Mouse (Mus musculus) lung, postnatal 25 days (tissue): ENCODE results near the gene Mob3a.

ENCODE experiments used
- DNase-seq: peaks from one replicate; pipeline ENCODE4 v3.0.0; 2022; ENCODE audit warnings: low spot score

Mob3a gene

DNA sequence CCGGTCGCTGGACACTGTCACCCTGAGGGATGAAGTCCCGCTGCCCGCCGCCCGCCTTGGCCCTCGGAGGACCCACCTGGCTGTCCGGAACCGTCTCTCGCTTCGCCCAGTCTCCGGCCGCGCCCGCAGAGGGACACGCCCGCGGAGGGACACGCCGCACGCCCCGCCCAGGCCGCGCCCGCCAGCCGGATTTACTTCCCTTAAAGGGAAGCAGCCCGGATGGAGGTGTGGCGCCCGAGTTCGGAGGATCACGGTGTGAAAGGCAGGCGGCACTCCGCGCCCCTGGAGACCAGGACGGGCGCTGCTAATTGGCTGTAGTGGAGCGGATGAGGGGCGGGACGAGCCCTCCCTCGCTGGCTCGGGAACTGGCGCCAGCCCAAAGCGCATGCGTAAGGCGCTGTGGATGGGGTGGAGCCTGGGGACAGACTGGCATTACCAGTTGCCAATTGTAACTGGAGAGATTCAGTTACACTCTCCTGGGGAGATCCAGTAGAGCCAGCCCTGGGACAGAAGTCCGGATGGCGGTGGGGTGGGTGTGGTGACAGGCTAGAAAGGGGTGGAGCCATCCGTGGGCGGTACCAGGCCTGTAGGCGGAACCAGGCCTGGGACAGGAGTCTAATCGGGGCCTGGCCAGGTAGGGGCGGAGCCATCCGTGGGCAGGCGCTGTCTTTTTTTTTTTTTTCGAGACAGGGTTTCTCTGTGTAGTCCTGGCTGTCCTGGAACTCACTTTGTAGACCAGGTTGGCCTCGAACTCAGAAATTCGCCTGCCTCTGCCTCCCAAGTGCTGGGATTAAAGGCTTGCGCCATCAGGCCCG is at the start of gene Mob3a, which contains the start of gene Izumo4:
Gene Mob3a (minus strand): TSS at position 257 of the 815 bp plus-strand sequence.
Gene Izumo4 (plus strand): TSS at position 464 of the 815 bp plus-strand sequence.
- DNase-seq, result peak; percentile 100

DNA sequence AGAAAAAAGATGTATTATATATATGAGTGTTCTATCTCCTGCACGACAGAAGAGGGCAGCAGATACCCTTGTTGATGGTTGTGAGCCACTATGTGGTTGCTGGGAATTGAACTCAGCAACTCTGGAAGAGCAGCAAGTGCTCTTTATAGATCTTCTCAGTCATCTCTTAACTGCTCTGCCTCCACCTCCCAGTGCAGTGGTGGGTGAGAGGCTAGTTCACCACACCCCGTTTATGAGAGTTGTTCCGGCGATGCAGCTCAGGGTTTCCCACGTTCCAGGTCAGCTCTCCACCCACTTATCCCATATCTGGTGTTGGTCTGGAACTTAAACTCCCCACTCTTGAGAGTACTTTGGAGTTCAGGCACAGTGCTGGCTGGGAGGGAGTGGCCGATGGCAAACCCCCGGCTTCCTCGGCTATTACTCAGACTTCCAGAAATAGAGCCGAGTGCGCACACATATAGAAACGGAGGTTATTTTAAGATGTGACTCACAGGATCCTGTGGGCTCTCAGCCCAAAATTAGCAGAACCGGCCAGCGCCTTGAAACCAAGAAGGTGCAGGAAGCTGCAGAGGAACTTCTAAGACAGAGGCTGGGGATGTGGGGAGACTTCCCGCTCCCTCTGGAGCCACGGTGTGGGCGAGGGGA is 49.5 kb upstream of the Mob3a start:
- DNase-seq, result peak; percentile 84

DNA sequence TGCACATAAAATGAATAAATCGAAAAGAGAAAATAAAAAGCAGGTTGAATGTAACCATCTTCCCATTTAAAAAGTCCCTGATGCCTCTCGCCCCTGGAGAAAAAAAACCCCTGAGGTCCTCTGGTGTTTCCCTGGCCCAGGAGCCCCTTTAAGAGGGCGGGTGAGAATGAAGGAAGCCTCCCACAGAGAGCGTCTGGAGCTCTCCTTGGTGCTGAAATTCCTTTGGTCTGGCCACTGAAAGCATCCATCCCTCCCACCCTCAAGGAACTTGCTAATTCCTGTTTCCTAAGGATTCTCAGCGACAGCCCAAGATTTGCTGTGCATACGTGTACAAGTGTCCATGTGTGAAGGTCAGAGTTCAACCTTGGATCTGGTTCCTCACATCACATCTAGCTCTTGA is 46.8 kb upstream of the Mob3a start:
- peak; percentile 51 for DNase-seq

DNA sequence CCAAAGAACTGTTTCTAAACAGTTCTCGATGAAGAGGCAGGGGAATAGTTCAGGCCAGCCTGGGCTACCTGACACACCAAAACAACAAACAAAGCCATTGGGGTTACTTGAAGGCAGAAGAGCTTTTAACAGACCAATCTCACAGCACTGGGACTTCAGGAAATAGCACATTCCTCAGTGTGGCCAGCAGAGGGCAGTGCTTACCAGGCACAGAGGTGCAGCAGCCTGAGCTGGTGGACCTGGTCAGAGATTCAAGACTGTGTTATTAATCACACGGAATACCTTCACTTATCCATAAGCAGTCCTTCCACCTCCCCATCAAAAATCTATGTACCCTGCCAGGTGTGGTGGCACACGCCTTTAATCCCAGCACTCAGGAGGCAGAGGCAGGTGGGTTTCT is 45.6 kb upstream of the Mob3a start:
- DNase-seq, result peak; percentile 82

DNA sequence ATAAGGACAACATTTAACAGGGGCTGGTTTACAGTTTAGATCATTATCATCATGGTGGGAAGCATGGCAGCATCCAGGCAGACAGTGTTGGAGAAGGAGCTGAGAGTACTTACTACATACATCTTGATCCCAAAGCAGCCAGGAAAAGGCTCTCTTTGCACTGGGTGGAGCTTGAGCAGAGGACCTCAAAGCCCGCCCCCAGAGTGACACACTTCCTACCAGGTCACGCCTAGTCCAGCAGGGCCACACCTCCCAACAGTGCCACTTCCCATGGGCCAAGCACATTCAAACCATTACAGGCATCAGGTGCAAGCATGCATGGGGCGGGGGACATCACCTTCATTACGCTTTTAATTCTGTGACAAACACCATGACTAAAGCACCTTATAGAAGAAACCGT is 42.5 kb upstream of the Mob3a start:
- peak; percentile 80 for DNase-seq

DNA sequence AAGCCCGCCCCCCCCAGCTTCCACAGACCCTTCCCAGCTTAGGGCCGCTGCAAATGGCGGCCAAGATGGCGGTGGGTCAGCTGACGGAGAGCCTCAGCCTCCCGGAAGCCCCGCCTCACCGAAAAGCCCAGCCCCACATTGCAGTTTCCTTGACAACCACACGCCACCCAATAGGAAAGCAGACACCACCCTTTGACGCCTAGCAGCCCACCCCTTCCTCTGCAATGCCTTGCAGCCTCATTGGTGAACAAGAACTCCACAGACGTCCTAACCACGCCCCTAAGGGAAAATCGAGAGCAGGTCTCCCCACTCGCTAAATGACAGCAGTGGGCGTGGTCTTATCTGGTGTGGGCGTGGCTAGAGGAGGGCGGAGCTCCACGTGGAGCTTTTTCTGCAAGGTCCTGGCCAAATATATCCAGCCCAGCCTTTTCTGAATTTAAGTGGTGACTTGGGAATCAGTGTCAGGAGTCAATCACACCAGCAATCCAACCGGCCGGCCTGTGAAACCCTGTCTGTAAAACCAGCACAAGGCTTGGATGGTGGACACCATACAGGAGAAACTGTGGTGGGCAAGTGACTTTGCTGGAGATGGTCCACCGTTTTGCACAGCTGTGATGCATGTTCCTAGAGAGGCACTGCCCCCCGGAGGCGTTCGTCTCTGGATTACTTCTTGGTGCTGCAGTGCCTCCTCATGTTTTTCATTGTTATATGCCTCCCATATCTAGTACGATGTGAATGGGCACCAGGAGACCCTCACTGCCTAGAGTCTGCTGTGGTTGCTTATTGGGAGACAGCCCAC is 40.6 kb upstream of the Mob3a start, which contains the start of gene Ap3d1:
Gene Ap3d1 (minus strand): TSS at position 85 of the 799 bp plus-strand sequence.
- DNase-seq, result peak; percentile 100

DNA sequence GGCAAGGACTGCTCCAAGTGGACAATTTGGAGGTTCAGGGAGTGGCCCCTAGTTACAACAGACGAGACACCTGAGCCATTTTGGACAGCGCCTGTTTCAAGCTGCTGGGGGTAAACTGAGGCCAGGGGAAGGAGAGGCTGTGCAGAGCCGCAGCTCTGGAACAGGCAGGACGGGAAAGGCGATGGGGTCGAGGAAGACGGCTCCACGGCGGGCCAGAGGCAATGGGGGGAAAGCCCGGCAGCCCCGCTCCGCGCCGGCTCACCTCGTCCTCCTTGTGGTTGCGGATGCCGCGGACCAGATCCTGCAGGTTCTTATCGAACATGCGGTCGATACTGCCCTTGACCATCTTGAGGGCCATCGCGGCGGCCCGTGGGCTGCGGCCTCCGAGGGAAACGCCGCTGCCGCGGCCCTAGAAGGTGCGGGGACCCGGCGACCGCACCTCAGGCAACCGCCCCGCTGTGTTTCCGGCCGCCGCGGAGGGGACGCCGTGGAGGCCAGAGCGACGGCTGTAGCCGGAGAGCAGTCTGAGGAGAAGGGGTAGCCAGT is 39.9 kb upstream of the Mob3a start:
- DNase-seq, result no peak

DNA sequence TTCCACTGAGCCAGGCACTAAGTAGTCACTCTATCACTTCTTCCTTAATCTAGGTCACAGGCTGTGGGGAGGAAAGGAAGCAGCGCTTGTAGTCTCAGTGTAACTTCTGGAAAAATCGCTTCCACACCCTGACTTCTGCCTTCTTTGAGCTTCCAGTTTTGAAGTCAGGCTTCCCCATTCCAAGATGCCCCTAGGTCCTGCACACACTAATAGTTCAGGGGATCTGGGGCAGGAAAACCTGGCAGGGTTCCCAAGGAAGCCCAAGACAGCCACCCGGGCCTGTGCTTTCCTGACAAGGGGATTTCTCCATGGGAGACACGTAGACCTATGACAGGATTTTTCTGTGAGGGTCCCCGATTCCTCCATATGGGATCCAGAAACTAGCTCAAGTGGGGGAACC is 39.4 kb upstream of the Mob3a start:
- peak; percentile 21 for DNase-seq

DNA sequence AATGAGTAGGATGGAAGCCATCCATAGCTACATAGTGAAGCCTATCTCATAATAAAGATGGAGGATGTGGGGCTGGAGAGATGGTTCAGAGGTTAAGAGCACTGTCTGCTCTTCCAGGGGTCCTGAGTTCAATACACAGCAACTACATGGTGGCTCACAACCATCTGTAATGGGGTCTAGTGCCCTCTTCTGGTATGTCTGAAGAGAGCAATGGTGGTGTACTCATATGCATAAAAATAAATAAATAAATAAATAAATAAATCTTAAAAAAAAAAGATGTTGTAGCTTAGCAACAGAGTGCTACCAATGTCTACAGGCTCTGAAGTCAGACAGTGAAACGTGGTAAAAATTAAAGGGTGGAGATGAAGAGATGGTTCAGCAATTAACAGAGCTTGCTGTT is 36.9 kb upstream of the Mob3a start:
- DNase-seq, result no peak

DNA sequence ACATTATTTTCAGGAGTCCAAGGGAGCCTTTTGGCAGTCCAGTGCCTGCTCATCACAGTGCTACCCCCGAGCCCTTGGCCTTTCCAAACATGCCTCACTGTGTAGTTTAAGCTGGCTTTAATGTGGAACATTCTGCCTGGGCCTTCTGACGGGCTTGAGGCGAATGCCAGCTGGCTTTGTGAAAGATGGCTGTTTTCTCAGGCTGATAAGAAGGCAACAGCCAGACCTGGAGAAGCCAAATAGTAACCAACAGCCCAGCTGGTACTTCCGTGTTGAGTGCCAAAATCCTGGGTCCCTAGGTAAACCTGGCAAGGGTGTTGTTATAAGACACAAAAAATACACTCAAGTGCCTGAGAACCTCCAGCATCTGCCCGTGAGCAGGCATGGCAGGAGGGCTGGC is 35.0 kb upstream of the Mob3a start:
- DNase-seq, result no peak

DNA sequence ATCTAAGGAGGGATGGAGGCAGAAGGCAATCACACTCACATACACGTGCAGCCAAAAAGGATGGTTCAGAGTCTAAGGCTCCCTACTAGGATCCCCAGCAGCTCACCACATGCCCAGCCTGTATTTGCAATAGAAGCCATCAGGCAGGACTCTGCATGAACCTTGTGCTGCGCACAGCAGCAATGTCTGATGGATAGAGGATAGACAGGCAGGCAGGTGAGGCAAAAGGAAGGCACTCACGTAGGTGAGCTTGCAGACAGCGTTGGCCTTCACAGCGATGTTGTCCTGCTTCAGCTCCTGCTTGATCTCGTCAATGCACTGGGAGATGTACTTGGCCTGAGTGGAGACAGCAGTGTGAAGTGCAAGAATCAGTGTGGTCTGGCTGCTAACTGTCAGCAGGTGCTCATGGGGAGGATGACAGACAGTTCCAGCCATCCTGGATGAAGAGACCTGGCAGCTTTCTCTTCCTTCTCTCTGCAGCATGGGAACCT is 30.9 kb upstream of the Mob3a start:
- no peak for DNase-seq

DNA sequence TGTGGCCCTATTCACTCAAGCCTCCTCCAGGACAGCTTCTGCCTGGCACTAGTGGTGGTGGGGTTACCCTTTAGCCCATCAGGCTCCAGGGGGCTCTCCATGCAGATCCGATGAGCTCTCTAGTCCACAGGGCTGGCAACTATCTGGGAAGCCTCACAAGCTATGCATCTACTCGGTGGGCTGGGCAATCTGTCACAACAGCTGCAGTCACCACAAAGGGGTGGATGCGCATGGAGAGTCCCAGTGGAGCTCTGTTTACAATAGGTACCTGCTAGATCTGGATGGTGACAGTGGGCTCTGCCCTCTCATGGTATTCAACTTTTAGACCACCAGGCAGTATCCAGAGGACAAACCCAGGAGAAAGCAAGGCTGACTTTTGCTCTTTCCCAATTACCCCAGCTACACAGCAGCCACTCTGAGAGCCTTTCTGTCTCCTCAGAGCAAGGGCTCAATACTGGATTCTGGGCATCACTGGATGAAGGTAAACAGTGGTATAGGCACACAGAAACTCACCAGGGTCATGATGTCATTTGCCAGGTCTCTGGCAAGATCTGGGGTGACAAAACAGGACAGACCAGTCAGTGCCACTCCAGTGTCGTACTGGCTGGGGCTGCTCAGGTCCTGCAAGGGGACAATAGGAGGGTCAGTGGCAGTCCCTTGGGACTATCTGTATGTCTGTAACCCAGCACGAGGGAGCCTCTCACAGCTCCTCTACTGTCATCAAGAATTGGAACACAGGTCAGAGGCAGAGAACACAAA is 25.8 kb upstream of the Mob3a start:
- no peak for DNase-seq

DNA sequence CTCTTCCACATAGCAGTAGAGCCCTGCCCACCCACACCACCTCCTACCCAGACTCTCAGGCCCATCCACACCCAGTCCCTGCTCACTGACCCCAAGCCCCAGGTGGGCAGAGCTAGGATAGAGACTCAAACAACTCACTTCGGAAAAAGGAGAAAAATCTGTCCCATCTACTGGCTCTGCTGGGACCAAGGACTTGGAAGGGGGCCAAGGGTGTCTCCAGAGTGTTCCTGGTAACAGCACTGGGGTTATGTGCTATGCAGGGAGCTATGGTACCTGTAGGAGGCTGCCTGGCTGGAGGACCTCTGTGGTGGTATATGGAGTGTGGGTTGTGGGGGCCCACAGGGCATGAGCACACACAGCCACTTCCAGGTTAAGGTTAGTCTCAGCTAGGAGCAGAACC is 15.5 kb upstream of the Mob3a start:
- DNase-seq, result no peak

DNA sequence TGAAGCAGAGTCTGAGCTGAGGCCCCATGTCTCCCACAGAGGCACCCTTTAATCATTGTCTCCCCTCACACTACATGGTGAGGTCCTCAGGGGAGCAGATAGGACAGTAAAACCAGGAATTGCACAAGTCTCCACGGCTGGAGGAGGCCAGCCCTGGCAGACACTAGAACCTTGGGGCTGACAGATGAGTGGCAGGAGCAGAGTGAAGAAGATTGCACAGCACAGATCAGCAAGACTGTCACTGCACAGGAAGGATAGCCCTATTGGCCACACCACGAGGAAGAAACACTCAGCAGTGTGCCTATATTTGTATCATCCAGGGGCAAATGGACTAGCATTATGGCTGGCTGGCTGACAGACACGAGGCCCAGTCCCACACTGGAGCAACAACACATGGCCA is 9.1 kb upstream of the Mob3a start:
- no peak for DNase-seq

DNA sequence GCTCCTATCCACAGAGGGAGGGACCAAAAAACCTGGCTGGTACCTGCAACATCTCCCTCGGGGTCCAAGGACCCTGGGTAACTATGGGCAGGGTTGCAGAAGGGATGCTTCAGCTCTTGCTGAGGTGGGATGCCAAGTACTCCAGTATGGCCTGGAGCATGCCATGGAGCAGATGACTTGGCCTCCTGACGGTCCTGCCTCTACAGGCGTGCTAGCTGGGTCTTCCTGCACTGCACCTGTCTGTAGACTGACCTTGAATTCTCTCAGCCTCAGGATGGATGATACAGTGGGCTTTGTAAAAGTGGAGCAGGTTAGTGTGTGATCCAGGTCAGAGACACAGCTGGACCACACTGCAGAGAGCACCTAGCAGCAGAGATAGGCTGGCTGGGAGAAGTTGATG is 3.7 kb upstream of the Mob3a start:
- DNase-seq, result no peak

DNA sequence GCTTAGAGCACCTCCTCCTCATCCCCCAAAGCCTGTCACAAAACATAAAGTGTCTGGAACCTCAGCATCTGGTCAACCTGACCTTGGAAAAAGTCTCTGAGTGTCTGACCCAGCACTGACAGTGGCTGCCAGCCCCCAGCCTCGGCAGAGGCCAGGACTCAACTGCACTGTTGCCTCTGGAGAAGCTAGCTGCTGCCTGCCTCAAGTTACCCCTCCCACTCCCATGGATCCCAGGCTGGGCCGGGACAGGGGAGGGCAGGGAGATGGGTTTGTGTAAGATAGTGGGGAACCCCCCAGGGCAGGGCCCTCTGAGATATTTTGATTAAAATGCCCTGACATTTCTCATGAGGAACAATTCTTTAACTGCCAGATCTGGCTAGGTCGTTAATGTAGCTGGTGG is 3.3 kb upstream of the Mob3a start:
- no peak for DNase-seq

DNA sequence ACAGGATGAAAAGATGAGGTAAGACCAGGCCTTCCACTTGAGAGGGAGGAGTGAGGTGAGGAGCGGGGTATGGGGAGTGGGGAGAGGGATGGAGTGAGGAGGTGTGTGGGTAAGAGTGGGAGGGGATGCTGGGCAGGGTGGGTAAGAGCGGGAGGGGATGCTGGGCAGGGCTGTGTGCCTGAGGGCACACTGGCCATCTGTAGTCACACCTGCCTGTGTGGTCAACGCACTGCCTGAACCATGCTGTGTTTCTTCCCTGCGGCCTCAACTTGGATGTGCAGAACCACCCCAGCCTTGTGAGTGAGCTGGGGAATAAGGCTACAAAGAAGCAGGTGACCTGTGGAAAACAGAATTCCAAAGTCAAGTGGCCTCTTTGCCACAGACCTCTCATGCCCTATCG is 2.6 kb upstream of the Mob3a start:
- no peak for DNase-seq

DNA sequence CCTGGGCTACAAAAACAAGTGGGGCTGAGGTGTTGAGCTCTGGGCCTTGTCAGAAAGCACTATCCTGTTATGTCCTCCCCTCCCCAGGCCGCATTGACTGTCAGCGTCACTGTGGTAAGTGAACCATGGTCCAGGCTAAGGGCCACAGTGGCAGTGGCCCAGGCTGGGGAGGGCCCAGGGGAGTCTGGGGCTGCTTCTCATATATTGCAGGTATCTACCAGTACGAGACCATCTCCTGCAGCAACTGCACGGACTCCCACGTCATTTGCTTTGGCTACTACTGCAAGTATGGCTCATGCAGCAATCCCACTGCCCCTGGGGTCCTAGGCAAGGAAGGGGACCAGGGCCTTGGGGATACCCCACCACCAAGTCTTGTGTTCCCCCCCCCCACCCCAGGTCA is 1.9 kb upstream of the Mob3a start:
- DNase-seq, result no peak

DNA sequence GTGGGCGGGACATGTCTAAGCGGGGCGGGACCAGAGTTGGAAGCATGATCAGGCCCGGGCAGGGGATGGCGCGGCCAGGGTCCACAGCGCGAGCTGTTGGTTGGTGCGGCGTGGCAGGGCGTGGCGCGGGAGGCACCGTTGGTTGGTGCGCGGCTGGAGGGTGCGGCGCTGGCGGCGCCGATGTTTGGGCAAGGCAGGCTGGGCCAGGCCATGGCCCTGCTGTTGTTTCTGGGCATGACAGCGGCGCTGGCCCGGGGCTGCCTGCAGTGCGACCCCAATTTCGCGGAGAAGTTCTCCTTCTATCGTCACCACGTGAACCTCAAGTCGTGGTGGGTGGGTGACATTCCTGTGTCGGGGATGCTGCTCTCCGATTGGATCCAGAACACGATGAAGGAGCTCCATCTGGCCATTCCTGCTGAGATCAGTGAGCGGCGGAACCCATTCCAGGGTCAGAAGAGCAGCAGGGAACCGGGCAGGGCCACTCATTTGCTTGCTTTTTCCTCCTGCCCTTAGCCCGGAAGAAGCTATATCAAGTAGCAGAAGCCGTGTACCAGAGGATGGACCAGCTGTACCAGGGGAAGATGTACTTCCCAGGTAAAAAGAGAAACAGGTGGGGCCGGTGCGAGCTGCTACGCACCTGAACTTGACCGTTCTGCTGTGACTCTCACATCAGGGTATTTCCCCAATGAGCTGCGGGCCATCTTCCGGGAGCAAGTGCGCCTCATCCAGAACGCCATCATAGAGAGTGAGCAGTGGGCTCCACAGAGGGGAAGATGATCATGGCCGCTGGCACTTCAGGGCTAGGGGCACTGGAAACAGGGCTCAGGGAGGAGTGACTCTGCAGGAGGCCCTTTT is 986 bp upstream of the Mob3a start:
- DNase-seq, result peak; percentile 96

DNA sequence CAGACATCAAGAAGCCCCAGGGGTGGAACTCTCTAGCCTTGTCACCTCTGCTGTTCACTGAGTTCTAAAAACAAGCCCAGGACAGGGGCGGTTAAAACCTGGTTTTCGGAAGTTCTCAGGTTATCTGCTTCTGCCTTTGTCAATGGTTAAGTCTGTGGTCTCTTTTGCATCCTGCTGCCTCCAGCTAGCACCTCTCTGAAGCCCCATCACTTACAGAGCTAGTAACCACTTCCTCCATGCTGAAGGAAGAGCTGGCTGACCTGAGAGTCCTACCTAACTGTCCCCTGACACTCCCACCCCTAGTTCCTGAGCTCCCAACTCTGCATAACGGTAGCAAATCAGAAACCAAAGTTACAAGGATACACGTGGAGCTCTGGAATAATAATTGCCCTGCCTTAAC is 1.0 kb downstream of the Mob3a start:
- DNase-seq, result no peak
